Mouse (Mus musculus) ES-E14 (cell line): ENCODE results near the gene Lck. TPM values are rescaled to one million over a fixed set of nuclear protein-coding genes. Genes with fewer than 3 reads are reported as not detected.

Source experiments
- DNase-seq: peaks from one replicate; pipeline ENCODE4 v3.0.0-alpha.2; 2013; ENCODE audit warnings: low read depth, low spot score
- H3K27ac ChIP-seq: 2 replicates; pipeline ENCODE4 v1.5.1; 2012; ENCODE audit warnings: low read depth, mild to moderate bottlenecking, low read length, moderate library complexity, mixed read lengths; ENCODE audit not compliant: poor library complexity, insufficient read depth, severe bottlenecking
- H3K36me3 ChIP-seq: 2 replicates; pipeline ENCODE4 v1.6.1; 2012; ENCODE audit warnings: mild to moderate bottlenecking, low read length, moderate library complexity, mixed read lengths; ENCODE audit not compliant: control insufficient read depth, poor library complexity, insufficient read depth, severe bottlenecking
- H3K4me1 ChIP-seq, 2 experiments: fragments of 150-350 bp in 1 of 2; sonication (generic) in 1 of 2; 2 replicates each; pipeline ENCODE4 v1.6.1; 2012; ENCODE audit warnings: low read length in 2 of 2, mild to moderate bottlenecking in 1 of 2, mixed read lengths in 1 of 2; ENCODE audit not compliant: control insufficient read depth in 2 of 2, insufficient read depth in 2 of 2, poor library complexity in 1 of 2
- H3K4me3 ChIP-seq, 2 experiments: fragments of 150-350 bp in 1 of 2; sonication (generic) in 1 of 2; 2 replicates each; pipeline ENCODE4 v1.5.1; 2012; ENCODE audit warnings: low read length in 2 of 2, low read depth in 1 of 2, mild to moderate bottlenecking in 1 of 2, mixed read lengths in 1 of 2; ENCODE audit not compliant: insufficient read depth in 1 of 2, poor library complexity in 1 of 2, severe bottlenecking in 1 of 2
- H3K9ac ChIP-seq: 2 replicates; pipeline ENCODE4 v1.6.1; 2012; ENCODE audit warnings: low read depth, mild to moderate bottlenecking, low read length, mixed read lengths; ENCODE audit not compliant: poor library complexity, insufficient read depth, severe bottlenecking
- H3K9me3 ChIP-seq: fragments of 150-350 bp; sonication (generic); 2 replicates; pipeline ENCODE4 v1.6.1; 2012; ENCODE audit warnings: low read depth, mild to moderate bottlenecking, low read length; ENCODE audit not compliant: control insufficient read depth, insufficient read depth
- CHD2 ChIP-seq: IDR thresholded peaks from 2 replicates; pipeline ENCODE4 v1.6.1; 2014; ENCODE audit warnings: mild to moderate bottlenecking, low read depth, low read length, inconsistent platforms
- HCFC1 ChIP-seq: IDR thresholded peaks from 2 replicates; pipeline ENCODE4 v1.6.1; 2012; ENCODE audit warnings: low read length, inconsistent platforms, borderline replicate concordance; ENCODE audit not compliant: insufficient read depth
- MAFK ChIP-seq: IDR thresholded peaks from 2 replicates; pipeline ENCODE4 v1.6.1; 2014; ENCODE audit warnings: mild to moderate bottlenecking, low read depth, low read length, inconsistent platforms; ENCODE audit not compliant: insufficient read depth
- ZC3H11A ChIP-seq: IDR thresholded peaks from 2 replicates; pipeline ENCODE4 v1.6.1; 2012; ENCODE audit warnings: low read depth, mild to moderate bottlenecking, inconsistent platforms, low read length, borderline replicate concordance
- ZNF384 ChIP-seq: IDR thresholded peaks from 2 replicates; pipeline ENCODE4 v1.6.1; 2012; ENCODE audit warnings: low read depth, low read length, inconsistent platforms
- in situ Hi-C, 2 experiments: fragments of 600-800 bp; cut with MboI; formaldehyde crosslinking; loops; one replicate each; pipeline ENCODE4 v1.15.1; 2025; ENCODE audit warnings: low sequenced_read_pairs in 2 of 2, inconsistent platforms in 1 of 2; ENCODE audit not compliant: unreplicated experiment in 2 of 2
- total RNA-seq: library from RNA; depleted of rRNA; stranded (reverse); fragments of 300-350 nt; gene quantifications from 2 replicates; pipeline ENCODE4 v1.2.3, GENCODE M21; 2012; rRNA removed

Gene Lck
- total RNA-seq, 1 experiment = 19.1 TPM

GRCm38 (mm10) chr4:129500017-129500416, 73.4 kb downstream of the Lck start:
- H3K27ac ChIP-seq = peak overlapping the region; percentile 77
- no peaks in the 10 kb centered on the region for H3K36me3 ChIP-seq
- no peak for DNase-seq
- in situ Hi-C loops = no loop called here
- no peaks in the 10 kb centered on the region for H3K9me3 ChIP-seq
- peak overlapping the region; percentile 72 for H3K9ac ChIP-seq
- peaks cover 23 to 34% of the 10 kb centered on the region in 2 experiments for H3K4me1 ChIP-seq
- peak overlapping the region; percentile 69 to 79 for H3K4me3 ChIP-seq
- TF ChIP-seq ZC3H11A = no peak
- TF ChIP-seq CHD2 = no peak
- TF ChIP-seq HCFC1 = no peak
- TF ChIP-seq MAFK = no peak
- no peak for TF ChIP-seq ZNF384

GRCm38 (mm10) chr4:129498941-129499340, 74.5 kb downstream of the Lck start:
- no peaks in the 10 kb centered on the region for H3K36me3 ChIP-seq
- DNase-seq = no peak
- no peaks in the 10 kb centered on the region for H3K9me3 ChIP-seq
- H3K9ac ChIP-seq = peak overlapping the region; percentile 72; the same call in 1 of the 2 replicates
- in situ Hi-C loops = no loop called here
- peaks cover 21 to 27% of the 10 kb centered on the region in 2 experiments for H3K4me1 ChIP-seq
- H3K27ac ChIP-seq = peak overlapping the region; percentile 77; the same call in 1 of the 2 replicates
- TF ChIP-seq CHD2 = no peak
- TF ChIP-seq ZC3H11A = no peak
- TF ChIP-seq MAFK = no peak
- no peak for TF ChIP-seq HCFC1
- no peak for TF ChIP-seq ZNF384
- peak overlapping the region in 1 of 2 experiments; percentile 69; a peak in 1 of 4 replicates for H3K4me3 ChIP-seq

Other genes starting within 250 kb of the Lck start
- 59.7 and 81.2 TPM in 2 replicates for gene Rbbp4, start 238.3 kb downstream of the Lck start, total RNA-seq
- 41.4 and 59.9 TPM in 2 replicates for gene Zbtb8os, start 237.9 kb downstream of the Lck start, total RNA-seq
- 25.3 and 32.5 TPM in 2 replicates for gene Zbtb8a, start 195.5 kb downstream of the Lck start, total RNA-seq
- gene Zbtb8b, start 132.8 kb downstream of the Lck start, total RNA-seq = 2.5 and 2.7 TPM in 2 replicates
- 28.9 and 33.3 TPM in 2 replicates for gene Bsdc1, start 112.1 kb downstream of the Lck start, total RNA-seq
- 0.16 TPM in 1 of 2 replicates, not detected in the other for gene Tssk3, start 82.6 kb downstream of the Lck start, total RNA-seq
- not detected in 2 replicates for gene Fam229a, start 82.5 kb downstream of the Lck start, total RNA-seq
- 175 and 233 TPM in 2 replicates for gene Marcksl1, start 60.1 kb downstream of the Lck start, total RNA-seq
- gene Hdac1, start 30.9 kb downstream of the Lck start, total RNA-seq = 96.0 and 102 TPM in 2 replicates
- gene Fam167b, start 4.9 kb upstream of the Lck start, total RNA-seq = not detected in 2 replicates
- 297 and 328 TPM in 2 replicates for gene Eif3i, start 27.0 kb upstream of the Lck start, total RNA-seq
- gene Tmem234, start 27.0 kb upstream of the Lck start, total RNA-seq = 172 and 193 TPM in 2 replicates
- gene Dcdc2b, start 40.6 kb upstream of the Lck start, total RNA-seq = 0.71 and 1.2 TPM in 2 replicates
- 7.9 and 8.7 TPM in 2 replicates for gene Iqcc, start 45.5 kb upstream of the Lck start, total RNA-seq
- gene Ccdc28b, start 50.3 kb upstream of the Lck start, total RNA-seq = 9.1 and 11.1 TPM in 2 replicates
- gene Txlna, start 67.4 kb upstream of the Lck start, total RNA-seq = 61.5 and 72.9 TPM in 2 replicates
- gene Kpna6, start 99.1 kb upstream of the Lck start, total RNA-seq = 29.4 and 39.4 TPM in 2 replicates
- gene Tmem39b, start 123.2 kb upstream of the Lck start, total RNA-seq = 15.8 and 16.9 TPM in 2 replicates
- gene Khdrbs1, start 168.7 kb upstream of the Lck start, total RNA-seq = 39.6 and 58.2 TPM in 2 replicates
- gene Ptp4a2, start 237.6 kb upstream of the Lck start, total RNA-seq = 71.3 and 104 TPM in 2 replicates